Mouse (Mus musculus) erythroblast, adult 5-6 weeks (primary cell): ENCODE results near the gene Cenpk. TPM values are rescaled to one million over a fixed set of nuclear protein-coding genes. Genes with fewer than 3 reads are reported as not detected.
"Not testable (repeated sequence)": the region's sequence is repeated elsewhere in the genome, so short reads cannot be mapped to it uniquely, and the experiment has no call there.

Experiments used
- ATAC-seq: replicated peaks from 2 replicates; pipeline ENCODE4 v1.8.0; 2016; ENCODE audit warnings: moderate number of reproducible peaks, mild to moderate bottlenecking, moderate TSS enrichment, inconsistent platforms; ENCODE audit not compliant: poor library complexity, low FRiP score, severe bottlenecking
- total RNA-seq, 2 experiments: library from RNA; stranded (forward) in 1 of 2; stranded (reverse) in 1 of 2; fragments of 150-400 nt in 1 of 2; fragments of 200-764, 138-1000 nt in 1 of 2; gene quantifications; 2 replicates each; pipeline versions ENCODE4 v1.2.3 to v1.2.4; 2015 to 2017; ENCODE audit warnings: low replicate concordance in 2 of 2

Gene Cenpk
- total RNA-seq (2015; ENCODE audit: low replicate concordance) (24.2 and 35.9 TPM in 2 replicates), total RNA-seq (2017; ENCODE audit: low replicate concordance) (60.7 and 72.5 TPM in 2 replicates)

DNA sequence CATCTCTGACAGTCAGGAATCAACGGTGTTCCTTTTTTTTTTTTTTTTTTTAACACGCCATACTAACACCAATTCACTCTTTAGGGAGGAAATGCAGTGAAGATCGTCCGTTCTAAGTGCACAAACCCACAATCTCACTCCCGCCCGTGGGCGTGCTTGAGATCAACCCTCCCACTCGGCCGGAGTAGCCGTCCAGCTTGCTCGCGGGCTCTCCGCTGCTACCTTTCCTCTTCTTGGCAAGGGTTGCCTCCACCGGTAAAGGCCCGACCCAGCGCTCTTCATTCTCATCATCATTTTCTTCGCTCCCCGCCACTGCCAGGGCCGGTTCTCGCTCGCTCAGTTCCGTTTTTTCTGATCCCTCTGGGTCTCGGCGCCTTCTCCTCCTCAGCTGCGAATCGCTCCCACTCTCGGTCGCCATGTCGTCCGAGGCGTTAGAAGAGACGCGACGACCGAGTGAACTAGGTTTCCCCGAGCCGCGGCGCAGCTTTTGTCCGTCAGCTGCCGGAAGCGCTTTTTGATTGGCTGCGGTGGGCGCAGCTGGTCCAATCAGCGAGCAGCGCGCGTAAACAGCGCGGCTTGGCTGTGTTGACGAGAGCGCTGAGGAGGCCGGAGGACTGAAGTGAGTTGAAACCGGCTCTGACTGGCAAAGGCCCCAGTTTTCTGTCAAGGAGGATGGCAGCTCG, at the start of gene Cenpk, which contains the start of gene Ppwd1:
Cenpk (plus strand) TSS at position 228 of the 683 bp plus-strand sequence.
Ppwd1 (minus strand) TSS at position 460 of the 683 bp plus-strand sequence.
- peak; percentile 96 for ATAC-seq

DNA sequence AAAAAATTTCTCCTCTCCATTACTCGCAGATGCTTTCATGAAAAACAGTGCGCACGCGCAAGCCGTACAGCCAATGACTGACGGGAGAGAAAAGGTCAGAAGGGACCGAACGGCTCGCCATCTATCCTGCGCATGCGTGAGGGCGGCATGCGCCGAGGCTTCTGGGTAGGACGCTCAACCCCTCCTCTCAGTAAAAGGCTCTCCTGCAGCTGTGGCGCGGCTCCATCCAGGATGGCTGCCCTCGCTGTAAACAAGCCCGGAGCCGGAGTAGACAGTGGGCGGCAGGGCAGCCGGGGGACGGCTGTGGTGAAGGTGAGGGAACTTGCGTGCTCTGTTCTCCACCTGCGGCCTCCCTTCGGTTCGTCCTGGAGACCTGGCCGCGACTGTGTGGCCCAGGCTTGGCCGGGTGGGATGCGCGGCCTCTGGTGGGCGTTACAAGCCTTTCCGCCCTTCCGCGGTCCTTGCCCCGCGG, 49.7 kb upstream of the Cenpk start, which contains the start of gene Trim23:
Trim23 (plus strand) TSS at position 148 of the 472 bp plus-strand sequence.
- peak; percentile 90 for ATAC-seq

DNA sequence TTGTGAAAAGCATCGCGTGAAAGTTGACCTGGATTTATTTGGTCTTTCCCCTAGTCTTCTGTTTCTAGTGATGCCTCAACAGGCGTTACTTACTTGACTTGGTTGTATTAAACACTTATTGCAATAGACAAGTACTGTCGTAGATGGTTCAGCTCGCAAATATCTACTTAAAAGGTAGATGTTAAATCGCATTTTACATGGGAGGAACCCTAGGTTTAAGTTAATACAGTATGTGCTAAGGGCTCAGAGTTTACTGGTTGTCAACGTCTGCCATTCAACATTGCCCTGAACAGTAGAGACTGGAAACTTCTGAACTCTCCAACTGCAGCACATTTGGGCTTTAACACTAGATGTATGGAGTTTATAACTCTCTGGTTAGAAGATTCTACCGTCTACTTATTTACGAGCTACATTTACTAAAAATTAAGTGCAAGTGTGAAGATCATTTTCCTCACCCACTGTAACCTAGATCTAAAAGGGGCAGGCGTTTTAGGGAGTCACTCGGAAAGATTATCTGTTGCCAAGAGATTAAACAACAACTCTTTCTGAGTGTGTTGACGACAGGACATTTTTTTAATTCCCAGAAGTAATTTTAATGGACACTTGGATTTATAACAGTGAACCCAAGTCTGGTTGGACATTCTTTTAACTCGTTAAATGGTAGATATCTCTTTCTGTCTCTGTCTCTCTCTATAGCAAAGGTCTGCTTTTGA, 49.1 kb upstream of the Cenpk start:
- ATAC-seq, result peak; percentile 58

DNA sequence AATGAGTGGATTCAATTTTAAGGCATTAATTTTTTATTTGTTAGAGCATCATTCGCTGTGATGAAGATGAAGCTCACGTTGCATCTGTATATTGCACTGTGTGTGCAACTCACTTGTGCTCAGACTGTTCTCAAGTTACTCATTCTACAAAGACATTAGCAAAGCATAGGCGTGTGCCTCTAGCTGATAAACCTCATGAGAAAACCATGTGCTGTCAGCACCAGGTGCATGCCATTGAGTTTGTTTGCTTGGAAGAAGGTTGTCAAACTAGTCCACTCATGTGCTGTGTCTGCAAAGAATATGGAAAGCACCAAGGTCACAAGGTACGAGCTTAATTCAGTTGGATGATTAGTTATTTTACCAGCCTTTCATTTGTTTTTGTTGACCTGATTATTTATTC, 41.1 kb upstream of the Cenpk start:
- no peak for ATAC-seq

DNA sequence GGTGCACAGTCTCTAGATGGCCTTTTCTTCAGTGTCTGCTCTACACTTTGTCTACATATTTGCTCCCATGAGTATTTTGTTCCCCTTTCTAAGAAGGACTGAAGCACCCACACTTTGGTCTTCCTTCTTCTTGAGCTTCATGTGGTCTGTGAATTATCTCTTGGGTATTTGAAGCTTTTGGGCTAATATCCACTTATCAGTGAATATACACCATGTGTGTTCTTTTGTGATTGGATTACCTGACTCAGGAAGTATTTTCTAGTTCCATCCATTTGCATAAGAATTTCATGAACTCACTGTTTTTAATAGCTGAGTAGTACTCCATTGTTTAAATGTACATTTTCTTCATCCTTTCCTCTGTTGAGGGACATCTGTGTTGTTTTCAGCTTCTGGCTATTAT, 32.5 kb upstream of the Cenpk start:
- ATAC-seq, result not testable (repeated sequence)

DNA sequence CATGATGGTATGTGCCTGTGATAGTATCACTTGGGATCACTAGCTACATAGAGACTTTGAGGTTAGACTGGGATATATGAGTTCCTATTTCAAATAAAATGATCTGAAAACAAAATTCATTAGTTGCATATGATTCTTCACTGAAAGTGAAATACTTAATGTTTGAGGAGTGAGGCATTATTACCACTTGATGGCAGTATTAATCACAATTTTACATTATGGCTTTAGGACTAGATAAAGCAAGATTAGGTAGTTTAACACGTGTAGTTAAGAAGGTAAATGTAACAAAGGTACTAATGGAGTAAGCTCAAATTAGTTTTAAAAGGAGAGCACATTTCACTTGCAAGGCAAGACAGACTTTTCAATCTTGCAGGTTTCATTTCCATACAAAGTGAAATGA, 24.1 kb upstream of the Cenpk start:
- 0 out of 2 replicates have a peak, but pooled peaks have one; percentile 49 for ATAC-seq

DNA sequence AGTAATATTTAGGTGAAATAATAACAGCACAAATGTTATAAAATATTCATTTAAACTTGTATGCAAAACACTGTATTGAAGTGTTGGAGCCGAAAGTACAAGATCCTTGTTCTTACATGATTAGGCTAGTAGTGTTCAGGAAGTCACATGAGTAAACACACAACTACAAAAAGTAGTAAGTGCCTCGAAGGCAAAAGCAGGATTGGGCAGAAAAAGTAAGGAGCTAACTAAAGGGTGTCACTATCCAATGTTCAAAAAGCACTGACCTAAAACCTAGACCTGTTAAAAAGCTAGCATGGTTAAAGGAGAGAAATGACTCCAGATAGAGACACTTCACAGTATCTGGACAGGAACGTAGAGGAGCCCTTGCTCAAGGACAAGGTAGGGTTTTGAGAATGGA, 933 bp upstream of the Cenpk start:
- ATAC-seq, result no peak

DNA sequence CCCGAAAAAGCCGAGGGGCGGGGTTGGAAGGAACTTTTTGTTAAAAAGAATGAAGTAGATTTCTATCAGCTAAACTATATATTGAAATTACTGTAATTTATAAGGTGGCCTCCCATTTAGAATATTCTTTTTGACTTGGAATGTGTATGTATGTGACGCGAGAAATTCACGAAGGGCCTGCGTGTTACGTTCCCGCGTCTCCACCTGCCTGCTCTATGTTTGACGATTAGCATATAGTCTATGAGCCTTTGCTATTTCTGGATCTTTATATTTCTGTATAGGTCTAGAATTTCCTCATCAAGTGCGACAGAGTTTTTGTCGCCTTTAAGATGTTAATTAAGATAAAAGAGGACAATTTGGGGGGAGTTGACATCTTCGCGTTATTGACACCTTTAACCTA, 770 bp downstream of the Cenpk start:
- peak; percentile 32; the same call in 1 of the 2 replicates for ATAC-seq

DNA sequence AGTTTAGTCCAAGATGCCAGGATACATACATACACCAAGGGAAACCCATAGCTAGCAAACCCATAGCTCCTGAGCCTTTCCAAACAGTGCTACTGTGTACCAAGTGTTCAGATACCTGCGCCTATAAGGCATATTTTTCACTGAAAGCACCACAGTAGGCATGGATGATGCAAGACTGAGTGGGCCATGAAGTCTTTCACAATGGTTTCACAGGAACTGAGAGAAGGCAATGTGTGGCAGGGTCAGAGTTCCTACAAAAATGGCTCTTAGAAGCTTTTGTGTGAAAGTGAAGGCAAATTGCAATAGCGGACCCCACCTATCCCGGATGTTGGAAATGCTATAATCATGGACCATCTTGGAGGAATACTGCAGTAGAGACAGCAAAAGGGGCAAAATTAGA, 30.6 kb downstream of the Cenpk start:
- ATAC-seq, result no peak

DNA sequence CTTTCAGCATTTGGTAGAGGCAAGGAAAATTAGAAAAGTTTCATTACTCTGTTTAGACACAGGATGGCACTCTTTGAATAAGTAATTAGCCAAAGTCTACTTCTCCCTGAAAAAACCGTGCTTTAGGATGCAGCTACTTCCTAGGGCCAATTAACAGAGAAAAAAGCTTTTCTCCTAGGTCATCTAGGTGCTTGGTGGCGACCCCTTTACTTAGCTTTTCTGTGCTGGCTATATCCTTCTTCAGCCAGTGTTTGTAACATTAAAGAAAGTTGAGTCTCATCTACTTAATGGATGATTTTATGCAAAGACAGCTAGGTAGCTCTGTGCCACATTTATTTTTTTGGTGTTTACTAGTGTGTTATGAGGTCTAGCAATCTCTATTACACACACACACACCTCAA, 56.6 kb downstream of the Cenpk start:
- ATAC-seq, result no peak

DNA sequence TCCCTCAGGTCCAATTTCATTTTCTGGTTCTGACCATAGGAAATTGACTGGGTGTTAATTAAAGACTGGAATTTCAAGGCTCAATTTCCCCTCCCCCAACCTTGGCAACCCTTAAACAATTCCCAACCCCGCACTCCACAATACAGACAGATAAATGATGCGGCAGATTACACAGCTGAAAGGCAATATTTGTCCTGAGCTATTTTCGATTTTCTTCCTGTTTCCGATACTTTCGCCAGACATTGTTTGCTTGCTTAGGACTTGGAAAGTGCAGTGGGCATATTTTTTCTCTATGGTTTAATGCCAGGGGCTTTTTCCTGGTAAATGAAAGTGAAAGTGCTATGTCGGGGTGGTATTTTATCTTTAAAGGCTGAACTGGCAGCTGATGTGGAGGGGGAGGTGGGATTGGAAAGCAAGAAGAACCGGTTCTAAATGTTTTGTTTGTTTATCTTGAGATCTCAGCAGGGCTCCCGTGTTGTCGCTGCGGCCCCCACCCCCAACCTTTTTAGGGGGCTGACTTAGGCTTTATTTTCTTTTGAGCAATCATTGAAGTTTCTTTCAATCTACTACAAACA, 57.4 kb downstream of the Cenpk start:
- ATAC-seq, result no peak

DNA sequence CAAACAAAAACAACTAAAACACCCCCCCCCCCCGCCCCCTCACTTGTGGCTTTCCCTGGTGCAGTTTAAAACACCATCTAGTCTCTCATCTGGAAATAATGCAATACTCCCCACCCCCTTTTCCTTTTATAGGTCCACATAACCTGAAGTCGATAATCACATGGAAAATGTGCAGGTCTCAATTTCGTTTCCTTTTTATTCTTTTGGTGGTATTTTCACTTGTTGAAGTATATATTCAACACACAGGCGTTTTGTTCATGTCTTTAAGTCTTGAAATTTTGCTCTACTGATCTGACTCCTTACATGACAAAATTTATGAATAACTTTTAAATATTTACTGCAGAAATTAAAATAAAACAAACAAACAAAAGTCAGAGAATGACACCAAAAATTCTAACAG, 57.9 kb downstream of the Cenpk start:
- ATAC-seq, result no peak

DNA sequence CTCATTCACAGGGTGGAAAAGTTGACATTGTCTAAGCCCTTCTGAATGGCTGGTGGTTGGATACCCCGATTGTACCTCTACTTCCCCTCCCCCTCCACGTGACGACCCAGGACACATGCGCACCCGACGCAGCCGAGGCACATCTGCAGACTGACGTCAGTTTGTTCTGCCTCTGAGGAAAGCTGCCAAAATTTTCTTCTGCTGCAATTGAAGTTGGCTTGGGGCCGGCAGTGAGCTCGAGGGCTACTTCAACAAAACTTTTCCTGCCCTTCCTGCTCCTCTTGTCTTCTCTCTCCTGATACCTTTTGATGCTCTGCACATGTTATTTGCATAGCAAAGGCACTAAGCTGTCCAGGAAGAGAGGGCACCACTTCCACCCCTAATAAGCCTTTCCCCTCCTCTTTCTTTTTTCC, 58.5 kb downstream of the Cenpk start:
- ATAC-seq, result peak; percentile 81

DNA sequence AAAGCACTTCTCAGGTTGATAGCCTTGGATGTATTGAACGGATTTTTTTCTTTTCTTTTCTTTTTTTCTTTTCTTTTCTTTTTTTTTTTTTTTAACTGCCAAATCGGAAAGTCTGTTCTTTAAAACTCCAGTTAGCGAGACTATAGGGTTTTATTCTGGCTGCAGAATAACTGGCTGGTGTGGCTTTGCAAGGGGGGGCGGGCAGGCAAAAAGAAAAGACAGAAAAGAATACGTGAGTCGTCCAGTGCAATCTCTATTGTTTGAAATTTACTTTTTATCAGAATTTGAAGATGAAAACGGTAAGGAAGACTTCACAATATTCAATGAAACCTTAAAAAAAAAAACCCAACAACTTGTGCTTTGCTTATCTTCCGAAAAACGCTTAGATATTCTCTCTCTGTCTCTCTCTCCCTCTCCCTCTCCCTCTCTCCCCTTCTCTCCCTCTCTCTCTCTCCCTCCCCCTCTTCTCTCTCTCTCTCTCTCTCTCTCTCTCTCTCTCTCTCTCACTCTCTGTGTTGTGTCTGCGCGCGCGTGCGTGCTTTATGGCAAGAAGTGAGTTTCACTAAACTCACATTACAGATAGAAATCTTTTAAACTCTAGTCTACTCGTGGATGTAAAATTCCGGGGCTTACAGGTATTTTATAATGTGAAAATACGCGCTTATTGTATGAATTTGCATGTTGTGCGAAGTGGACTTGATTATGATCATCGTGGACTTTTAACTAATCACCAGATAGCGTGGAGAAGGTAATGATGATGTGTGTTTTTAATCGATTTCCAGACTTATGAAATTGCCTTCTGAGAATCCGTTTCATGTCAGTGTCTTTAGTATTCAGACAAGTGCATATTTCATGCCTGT, 59.2 kb downstream of the Cenpk start, which contains the start of gene Adamts6:
Adamts6 (plus strand) TSS at position 470 of the 860 bp plus-strand sequence.
- no peak for ATAC-seq

DNA sequence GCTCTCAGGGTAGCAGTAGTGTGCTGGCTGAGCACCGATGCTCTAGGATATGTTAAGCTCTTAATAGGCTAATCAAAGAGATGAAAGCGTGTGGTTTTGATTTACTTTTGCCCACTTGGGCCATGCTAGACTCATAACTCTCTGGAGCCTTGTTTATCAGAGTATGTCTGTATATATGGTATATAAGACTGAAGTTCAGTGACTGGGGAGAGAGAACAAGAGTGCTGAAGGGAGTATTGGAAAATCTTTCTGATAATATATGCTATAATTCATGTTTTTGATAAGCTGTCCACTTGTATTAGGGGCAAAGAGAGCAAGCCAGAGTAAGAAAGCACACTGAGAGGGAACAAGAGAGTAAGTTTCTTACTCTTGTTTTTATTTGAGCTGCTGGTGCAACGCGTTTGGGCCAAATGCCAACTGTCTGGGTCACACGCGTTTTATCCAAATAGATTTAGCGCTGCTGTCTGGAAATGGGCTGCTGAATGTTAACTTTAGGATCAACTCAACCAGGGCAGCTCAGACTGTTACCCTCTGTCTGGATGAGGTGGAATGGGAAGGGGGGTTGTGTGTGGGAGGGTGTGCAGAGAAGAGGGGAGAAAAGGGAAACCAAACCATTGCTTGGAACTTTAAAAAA, 59.9 kb downstream of the Cenpk start:
- ATAC-seq, result no peak

DNA sequence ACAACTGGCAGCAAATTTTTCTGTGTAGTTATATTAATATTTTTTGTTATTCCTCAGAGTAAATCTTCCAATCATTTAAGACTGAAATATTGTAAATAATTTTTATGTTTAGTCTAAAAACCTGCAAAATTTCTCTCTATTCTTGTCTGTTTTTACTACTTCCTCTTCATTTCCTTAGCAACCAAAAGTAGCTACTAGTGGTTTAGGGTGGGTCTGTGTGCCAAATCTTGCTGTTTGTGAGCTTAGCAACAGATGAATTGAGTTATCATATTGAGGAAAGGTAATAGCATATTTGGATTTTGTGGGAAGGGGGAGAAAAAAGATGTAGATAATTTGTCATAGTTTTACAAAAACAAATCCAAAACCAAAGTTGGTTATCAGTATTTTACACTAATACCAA, 60.8 kb downstream of the Cenpk start:
- no peak for ATAC-seq

DNA sequence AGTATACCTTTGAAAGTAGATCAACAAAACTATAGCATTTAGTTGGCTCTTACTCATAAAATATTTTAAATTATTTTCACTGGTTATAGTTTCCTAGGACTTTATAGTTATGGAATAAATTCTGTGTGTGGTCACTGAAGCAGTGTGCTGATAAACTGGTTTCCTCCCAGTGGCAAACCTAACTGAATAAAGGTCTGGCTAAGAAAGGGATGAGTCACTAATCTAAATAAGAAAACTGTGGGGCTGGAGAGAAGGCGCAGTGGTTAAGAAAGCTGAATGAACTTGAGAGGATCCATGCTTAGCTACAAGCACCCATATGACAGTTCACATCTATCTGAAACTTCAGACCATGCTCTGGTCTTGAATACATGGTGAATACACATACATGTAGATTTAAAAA, 67.1 kb downstream of the Cenpk start:
- ATAC-seq, result no peak
